Mouse (Mus musculus): ENCODE data around the gene 1520401A03Rik. TPM values are rescaled to one million over a fixed set of nuclear protein-coding genes. Genes with fewer than 3 reads are reported as not detected.

Gene 1520401A03Rik
- total RNA-seq, 2 experiments from 2014 or later: not detected

GRCm38 (mm10) chr17:23706212-23706611 lies 16.4 kb downstream of the 1520401A03Rik start:
- ATAC-seq (replicated peaks; ENCODE audit: low FRiP score, poor library complexity, severe bottlenecking): peak; percentile 81

GRCm38 (mm10) chr17:23705525-23706104 lies 17.0 kb downstream of the 1520401A03Rik start:
- ATAC-seq (replicated peaks; ENCODE audit: low FRiP score, poor library complexity, severe bottlenecking): no peak

GRCm38 (mm10) chr17:23704741-23705140 lies 17.8 kb downstream of the 1520401A03Rik start:
- no peak for ATAC-seq (replicated peaks; ENCODE audit: low FRiP score, poor library complexity, severe bottlenecking)

GRCm38 (mm10) chr17:23703301-23703700 lies 19.3 kb downstream of the 1520401A03Rik start:
- no peak for ATAC-seq (replicated peaks; ENCODE audit: low FRiP score, poor library complexity, severe bottlenecking)

GRCm38 (mm10) chr17:23700079-23700478 lies 22.5 kb downstream of the 1520401A03Rik start:
- peak; percentile 70 for ATAC-seq (replicated peaks; ENCODE audit: low FRiP score, poor library complexity, severe bottlenecking)

GRCm38 (mm10) chr17:23699131-23700077 lies 23.2 kb downstream of the 1520401A03Rik start:
- no peak for ATAC-seq (replicated peaks; ENCODE audit: low FRiP score, poor library complexity, severe bottlenecking)

- ATAC-seq (replicated peaks; ENCODE audit: low FRiP score, poor library complexity, severe bottlenecking): no peak
Measured at GRCm38 (mm10) chr17:23695801-23696200, 26.8 kb downstream of the 1520401A03Rik start.

- ATAC-seq (replicated peaks; ENCODE audit: low FRiP score, poor library complexity, severe bottlenecking): no peak
Measured at GRCm38 (mm10) chr17:23694491-23694890, 28.1 kb downstream of the 1520401A03Rik start.

GRCm38 (mm10) chr17:23683856-23684672 lies 38.5 kb downstream of the 1520401A03Rik start, which contains the start of gene Cldn9:
Gene Cldn9, minus strand, starts transcription at chr17:23684026.
- no peak for ATAC-seq (replicated peaks; ENCODE audit: low FRiP score, poor library complexity, severe bottlenecking)

GRCm38 (mm10) chr17:23683226-23683625 lies 39.4 kb downstream of the 1520401A03Rik start:
- ATAC-seq (replicated peaks; ENCODE audit: low FRiP score, poor library complexity, severe bottlenecking): no peak

- ATAC-seq (replicated peaks; ENCODE audit: low FRiP score, poor library complexity, severe bottlenecking): no peak
Measured at GRCm38 (mm10) chr17:23682530-23682929, 40.1 kb downstream of the 1520401A03Rik start.

- no peak for ATAC-seq (replicated peaks; ENCODE audit: low FRiP score, poor library complexity, severe bottlenecking)
Measured at GRCm38 (mm10) chr17:23682092-23682491, 40.5 kb downstream of the 1520401A03Rik start.

GRCm38 (mm10) chr17:23681086-23681485 lies 41.5 kb downstream of the 1520401A03Rik start:
- ATAC-seq (replicated peaks; ENCODE audit: low FRiP score, poor library complexity, severe bottlenecking): no peak

- no peak for ATAC-seq (replicated peaks; ENCODE audit: low FRiP score, poor library complexity, severe bottlenecking)
Measured at GRCm38 (mm10) chr17:23680336-23680735, 42.2 kb downstream of the 1520401A03Rik start.

GRCm38 (mm10) chr17:23679127-23679835 lies 43.3 kb downstream of the 1520401A03Rik start, which contains the start of gene Cldn6:
Gene Cldn6, plus strand, starts transcription at chr17:23679249.
- no peak for ATAC-seq (replicated peaks; ENCODE audit: low FRiP score, poor library complexity, severe bottlenecking)

- ATAC-seq (replicated peaks; ENCODE audit: low FRiP score, poor library complexity, severe bottlenecking): peak; percentile 52; the same call in 1 of the 2 replicates
Measured at GRCm38 (mm10) chr17:23677236-23677679, 45.3 kb downstream of the 1520401A03Rik start, which contains the start of gene Tnfrsf12a. Gene Tnfrsf12a, minus strand, starts transcription at chr17:23677468.

GRCm38 (mm10) chr17:23676473-23677031 lies 46.0 kb downstream of the 1520401A03Rik start:
- no peak for ATAC-seq (replicated peaks; ENCODE audit: low FRiP score, poor library complexity, severe bottlenecking)

- ATAC-seq (replicated peaks; ENCODE audit: low FRiP score, poor library complexity, severe bottlenecking): no peak
Measured at GRCm38 (mm10) chr17:23675564-23676281, 46.9 kb downstream of the 1520401A03Rik start.
